Mouse (Mus musculus) layer of hippocampus, adult 2 months (tissue): ENCODE measurements at regions not wholly inside any gene's neighbourhood (a gene's known extent, or its start where the extent isn't known, plus 50 kb on each side); places are given as distances from the start of the nearest gene placed in this dataset.

ENCODE experiments used
- DNase-seq, 2 experiments: peaks; one replicate each; pipeline ENCODE4 v3.0.0; 2022; ENCODE audit warnings: low spot score in 2 of 2
- H3K27ac ChIP-seq: fragments of 200-600 bp; 2 replicates; pipeline ENCODE4 v1.8.1; 2022
- H3K4me3 ChIP-seq: fragments of 200-600 bp; 2 replicates; pipeline ENCODE4 v1.8.1; 2022; ENCODE audit warnings: mild to moderate bottlenecking
- CTCF ChIP-seq: fragments of 200-600 bp; conservative IDR thresholded peaks from 2 replicates; pipeline ENCODE4 v1.8.1; 2022; ENCODE audit warnings: antibody characterized with exemption, mild to moderate bottlenecking, moderate library complexity

GRCm38 (mm10) chr7:115362117-115362516 lies 618.6 kb downstream of the Insc start:
- no peak overlapping the region for H3K4me3 ChIP-seq
- DNase-seq: no peak
- TF ChIP-seq CTCF: peak; percentile 60
- H3K27ac ChIP-seq: no peak overlapping the region

- DNase-seq: peak; percentile 26 to 68
- TF ChIP-seq CTCF: peak; percentile 92
- H3K27ac ChIP-seq: no peak overlapping the region
- H3K4me3 ChIP-seq: no peak overlapping the region
Measured at GRCm38 (mm10) chr7:115366910-115367309, 623.4 kb downstream of the Insc start.

- Histone ChIP-seq H3K27ac (no peak overlapping the region), H3K4me3 (no peak overlapping the region)
- TF ChIP-seq CTCF: no peak
- DNase-seq: no peak
Measured at GRCm38 (mm10) chr7:115371143-115371542, 627.6 kb downstream of the Insc start.

GRCm38 (mm10) chr7:115372921-115373320 lies 629.4 kb downstream of the Insc start:
- DNase-seq: no peak
- no peak for TF ChIP-seq CTCF
- Histone ChIP-seq H3K27ac (no peak overlapping the region), H3K4me3 (no peak overlapping the region)

- no peak for TF ChIP-seq CTCF
- no peak for DNase-seq
- Histone ChIP-seq H3K27ac (no peak overlapping the region), H3K4me3 (no peak overlapping the region)
Measured at GRCm38 (mm10) chr7:115373781-115374533, 630.5 kb downstream of the Insc start.

GRCm38 (mm10) chr7:115376067-115376466 lies 632.6 kb downstream of the Insc start:
- DNase-seq: no peak
- H3K4me3 ChIP-seq: no peak overlapping the region
- TF ChIP-seq CTCF: no peak
- no peak overlapping the region for H3K27ac ChIP-seq

- no peak for DNase-seq
- Histone ChIP-seq H3K27ac (no peak overlapping the region), H3K4me3 (no peak overlapping the region)
- TF ChIP-seq CTCF: no peak
Measured at GRCm38 (mm10) chr7:115378836-115379235, 635.3 kb downstream of the Insc start.

GRCm38 (mm10) chr7:115379600-115379999 lies 636.1 kb downstream of the Insc start:
- TF ChIP-seq CTCF: no peak
- Histone ChIP-seq H3K27ac (no peak overlapping the region), H3K4me3 (no peak overlapping the region)
- no peak for DNase-seq

- Histone ChIP-seq H3K27ac (peak overlapping the region; percentile 28; the same call in 1 of the 2 replicates), H3K4me3 (no peak overlapping the region)
- no peak for DNase-seq
- no peak for TF ChIP-seq CTCF
Measured at GRCm38 (mm10) chr7:115380989-115381610, 637.6 kb downstream of the Insc start.

- no peak for TF ChIP-seq CTCF
- Histone ChIP-seq H3K4me3 (no peak overlapping the region), H3K27ac (peak overlapping the region; percentile 67; the same call in 1 of the 2 replicates)
- DNase-seq: peak in 1 of 2 experiments; percentile 23
Measured at GRCm38 (mm10) chr7:115382876-115383275, 639.4 kb downstream of the Insc start.

- no peak for DNase-seq
Measured at GRCm38 (mm10) chr7:115388874-115389273, 645.4 kb downstream of the Insc start.

GRCm38 (mm10) chr7:115392520-115392919 lies 646.1 kb downstream of the Sox6 start:
- no peak for DNase-seq
- H3K4me3 ChIP-seq: no peak overlapping the region
- no peak overlapping the region for H3K27ac ChIP-seq
- no peak for TF ChIP-seq CTCF

More at GRCm38 (mm10) chr7:115388874-115389273, 645.4 kb downstream of the Insc start:
- no peak overlapping the region for H3K27ac ChIP-seq
- no peak for TF ChIP-seq CTCF
- no peak overlapping the region for H3K4me3 ChIP-seq

GRCm38 (mm10) chr7:115398202-115398601 lies 640.4 kb downstream of the Sox6 start:
- DNase-seq: no peak
- Histone ChIP-seq H3K27ac (no peak overlapping the region), H3K4me3 (no peak overlapping the region)
- TF ChIP-seq CTCF: no peak

GRCm38 (mm10) chr7:115399461-115399860 lies 639.1 kb downstream of the Sox6 start:
- no peak for DNase-seq
- no peak for TF ChIP-seq CTCF
- Histone ChIP-seq H3K4me3 (no peak overlapping the region), H3K27ac (no peak overlapping the region)
